Mouse (Mus musculus): Measurements from ENCODE around the gene Pou1f1.

- TF ChIP-seq EP300 (IDR thresholded peaks at IDR 0.05; ENCODE audit: low read depth) (no peak), CTCF (IDR thresholded peaks at IDR 0.05; ENCODE audit: low read depth) (no peak)
Measured at GRCm38 (mm10) chr16:65564306-65564705, 44.0 kb downstream of the Pou1f1 start.
